Mouse (Mus musculus) adipose tissue, adult 10 weeks (tissue): ENCODE measurements around the gene Glyctk. TPM values are rescaled to one million over a fixed set of nuclear protein-coding genes. Genes with fewer than 3 reads are reported as not detected.

Source experiments
- polyA plus RNA-seq: library from polyadenylated mRNA; stranded (reverse); fragments of 350-450 nt; fragmentation: Illumina TruSeq; extraction: RNeasy Lipid Tissue Mini Kit (QIAGEN cat#74804); gene quantifications from one replicate; pipeline ENCODE4 v1.2.3, GENCODE M21; 2014; ENCODE audit warnings: low read depth, low replicate concordance

Gene Glyctk
- polyA plus RNA-seq: 4.1 TPM

DNA sequence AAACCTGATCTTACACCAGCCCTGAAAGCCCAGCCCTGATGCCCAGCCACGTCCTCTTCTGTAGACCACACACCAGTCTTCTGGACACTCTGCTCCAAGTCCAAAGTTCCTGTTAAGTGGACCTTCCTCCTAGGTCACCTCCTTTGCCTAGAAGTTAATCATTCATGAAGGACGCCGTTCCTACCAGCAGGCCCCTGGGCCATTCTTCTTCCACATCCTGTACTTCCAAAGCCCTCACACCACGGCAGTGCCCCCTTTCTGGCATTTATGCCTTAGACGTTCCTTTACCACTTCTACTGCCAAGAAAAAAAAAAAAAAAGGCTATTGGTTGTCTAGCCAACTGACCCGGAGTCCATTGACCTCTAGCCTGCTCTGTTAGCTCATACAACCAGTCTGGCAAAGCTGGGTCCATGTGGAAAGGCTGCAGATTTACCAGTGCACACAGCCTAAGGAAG is at the start of gene Glyctk:
Gene Glyctk (minus strand): TSS at position 102 of the 455 bp plus-strand sequence.

DNA sequence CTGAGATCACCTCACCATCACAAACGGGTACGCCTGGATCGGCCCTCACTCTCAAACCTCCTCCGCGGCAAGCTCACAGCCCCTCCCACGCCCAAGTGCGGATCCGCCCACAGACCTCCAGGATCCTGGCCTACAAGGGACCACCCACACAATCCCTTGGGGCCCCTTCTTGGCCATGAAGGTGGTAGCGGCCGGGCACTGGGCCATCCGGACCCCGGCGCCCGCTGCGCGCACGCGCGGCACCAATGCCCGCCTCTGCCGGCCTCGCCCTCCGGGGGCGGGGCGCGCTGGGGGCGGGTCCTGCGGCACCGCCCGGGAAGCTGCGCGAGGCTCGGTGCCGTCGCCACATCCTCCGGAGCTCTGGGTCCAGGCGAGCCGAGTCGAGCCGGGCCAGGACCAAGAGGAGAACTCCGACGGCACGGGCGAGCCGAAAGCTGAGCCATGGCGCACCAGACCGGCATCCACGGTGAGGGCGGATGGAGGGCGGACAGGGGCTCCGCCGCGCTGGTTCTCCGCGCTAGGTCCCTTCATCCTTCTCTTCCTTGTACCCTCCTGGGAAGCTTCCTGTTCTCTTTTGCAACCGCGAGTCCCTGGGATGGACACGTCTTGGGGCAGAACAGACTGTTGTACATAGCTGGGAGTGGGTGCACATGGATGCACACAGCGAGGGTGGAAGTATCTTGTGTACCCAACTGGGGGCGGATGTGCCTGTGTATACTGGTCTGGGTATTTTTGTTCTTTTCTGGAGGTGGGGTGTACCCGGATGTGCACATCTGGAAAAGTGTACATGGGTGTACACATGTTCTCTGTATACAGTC is 45.1 kb upstream of the Glyctk start, which contains the start of gene Twf2:
Gene Twf2 (plus strand): TSS at position 290 of the 818 bp plus-strand sequence.

DNA sequence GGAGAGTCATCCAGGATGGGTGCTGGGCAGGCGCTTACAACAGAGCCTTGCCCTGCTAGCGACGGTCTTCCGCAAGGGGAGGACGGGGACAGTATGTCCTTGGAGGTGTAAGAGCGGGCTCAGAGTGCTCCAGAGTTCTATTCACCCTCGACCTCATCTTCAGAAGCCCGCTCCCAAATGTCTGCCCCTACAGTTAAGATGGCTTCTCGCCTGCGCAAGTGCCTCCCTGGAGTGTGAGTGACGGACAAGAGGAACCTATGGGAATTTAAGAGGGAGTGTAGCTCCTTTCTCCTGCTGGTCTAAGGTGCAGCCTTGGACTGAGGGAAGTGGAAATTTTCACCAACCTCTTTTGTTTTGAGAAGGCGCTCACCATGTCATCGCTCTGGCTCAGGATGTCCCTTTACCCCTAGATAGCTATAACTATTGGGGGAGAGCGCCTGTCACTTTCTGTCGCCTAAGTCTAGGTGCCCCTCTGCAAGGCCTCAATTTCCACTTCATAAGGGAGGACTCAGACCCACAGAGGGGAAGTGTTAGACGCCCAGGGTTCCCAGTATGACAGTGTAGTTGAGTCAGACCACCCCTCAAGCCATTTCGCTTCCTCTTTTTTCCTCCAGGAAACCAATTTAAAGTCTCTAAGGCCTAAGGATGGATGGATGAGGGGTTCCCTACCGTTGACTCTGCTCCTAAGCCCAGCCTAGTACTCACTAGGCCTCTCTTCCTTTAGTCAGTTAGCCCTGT is 41.8 kb upstream of the Glyctk start, which contains the start of gene Ppm1m:
Gene Ppm1m (minus strand): TSS at position 212 of the 738 bp plus-strand sequence.

DNA sequence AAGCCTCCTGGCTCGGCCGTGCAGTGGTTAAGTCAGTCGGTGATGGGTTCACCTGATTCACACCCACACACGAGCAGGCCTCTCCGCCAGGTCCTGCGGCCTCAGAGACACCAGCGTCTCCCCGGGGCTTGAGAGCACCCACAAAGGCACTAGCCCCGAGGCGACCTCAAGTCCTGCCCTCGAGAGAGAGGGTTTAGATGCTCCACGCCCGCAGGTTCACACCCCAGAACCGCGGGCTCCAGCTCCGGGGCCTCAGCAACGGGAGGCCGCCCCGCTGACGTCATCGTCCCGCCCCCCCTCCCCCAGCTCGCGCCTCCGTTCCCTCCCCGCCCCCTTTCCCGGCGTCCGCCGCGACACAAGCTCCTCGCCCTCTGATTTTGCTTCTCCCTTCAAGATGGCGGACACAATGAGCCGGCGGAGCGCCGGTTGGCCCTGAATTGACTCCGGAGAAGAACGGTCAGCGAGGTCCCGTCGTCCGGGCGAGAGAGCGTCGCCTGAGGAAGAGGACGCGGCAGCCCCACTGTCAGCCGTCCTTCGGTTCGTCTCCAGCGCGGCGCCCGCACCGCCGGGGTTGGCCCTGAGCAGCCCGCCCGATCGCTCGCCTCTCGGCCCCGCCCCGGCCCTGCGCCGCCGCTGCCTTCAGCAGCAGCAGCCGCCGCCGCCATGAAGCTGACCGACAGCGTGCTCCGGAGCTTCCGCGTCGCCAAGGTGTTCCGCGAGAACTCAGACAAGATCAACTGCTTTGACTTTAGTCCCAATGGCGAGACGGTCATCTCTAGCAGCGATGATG is 12.8 kb upstream of the Glyctk start, which contains the start of gene Wdr82:
Gene Wdr82 (plus strand): TSS at position 373 of the 790 bp plus-strand sequence.

Other genes starting within 250 kb of the Glyctk start
- 63.1 TPM for gene Col6a5, start 197.5 kb downstream of the Glyctk start, polyA plus RNA-seq
- gene Col6a4, start 61.4 kb downstream of the Glyctk start, polyA plus RNA-seq: 57.0 TPM
- 43.9 TPM for gene Wdr82, start 12.8 kb upstream of the Glyctk start, polyA plus RNA-seq
- 66.7 TPM for gene Ppm1m, start 41.6 kb upstream of the Glyctk start, polyA plus RNA-seq
- gene Twf2, start 45.0 kb upstream of the Glyctk start, polyA plus RNA-seq: 29.0 TPM
- 1.6 TPM for gene Tlr9, start 64.5 kb upstream of the Glyctk start, polyA plus RNA-seq
- gene Alas1, start 90.5 kb upstream of the Glyctk start, polyA plus RNA-seq: 233 TPM
- 3.4 TPM for gene Poc1a, start 122.9 kb upstream of the Glyctk start, polyA plus RNA-seq
- gene Dusp7, start 210.5 kb upstream of the Glyctk start, polyA plus RNA-seq: 16.6 TPM